Mouse (Mus musculus) forebrain, embryonic 12.5 days (tissue): ENCODE measurements at regions not wholly inside any gene's neighbourhood (a gene's known extent, or its start where the extent isn't known, plus 50 kb on each side); places are given as distances from the start of the nearest gene placed in this dataset.
"Not testable (repeated sequence)": the region's sequence is repeated elsewhere in the genome, so short reads cannot be mapped to it uniquely, and the experiment has no call there.

Experiments
- ATAC-seq: fragments of 200-750 bp; cut with Nextera tagmentation; 2 replicates; pipeline ENCODE4 v1.8.0; 2017; ENCODE audit warnings: moderate TSS enrichment; ENCODE audit not compliant: low FRiP score
- H3K27ac ChIP-seq: fragments of 300-500 bp; sonication (generic); 2 replicates; pipeline ENCODE4 v1.5.1; 2016; ENCODE audit warnings: mild to moderate bottlenecking
- H3K27me3 ChIP-seq: fragments of 300-500 bp; sonication (generic); 2 replicates; pipeline ENCODE4 v1.6.1; 2016; ENCODE audit warnings: mild to moderate bottlenecking
- H3K36me3 ChIP-seq: fragments of 300-500 bp; sonication (generic); replicated peaks from 2 replicates; pipeline ENCODE4 v1.6.1; 2016; ENCODE audit warnings: mild to moderate bottlenecking
- H3K4me1 ChIP-seq: fragments of 300-500 bp; sonication (generic); 2 replicates; pipeline ENCODE4 v1.6.1; 2016
- H3K4me2 ChIP-seq: fragments of 300-500 bp; sonication (generic); 2 replicates; pipeline ENCODE4 v1.6.1; 2016; ENCODE audit warnings: mild to moderate bottlenecking, moderate library complexity
- H3K4me3 ChIP-seq: fragments of 300-500 bp; sonication (generic); replicated peaks from 2 replicates; pipeline ENCODE4 v1.5.1; 2016; ENCODE audit warnings: mild to moderate bottlenecking
- H3K9ac ChIP-seq: fragments of 300-500 bp; sonication (generic); 2 replicates; pipeline ENCODE4 v1.6.1; 2016; ENCODE audit warnings: mild to moderate bottlenecking
- H3K9me3 ChIP-seq: fragments of 300-500 bp; sonication (generic); 2 replicates; pipeline ENCODE4 v1.6.1; 2016
- WGBS: fragments of 180-500 bp; shearing (Covaris S2); methylation state at CpG from one replicate; pipeline ENCODE4 v1.1.7; 2016; 5-methylcytosine and 5-hydroxymethylcytosine counted together

DNA sequence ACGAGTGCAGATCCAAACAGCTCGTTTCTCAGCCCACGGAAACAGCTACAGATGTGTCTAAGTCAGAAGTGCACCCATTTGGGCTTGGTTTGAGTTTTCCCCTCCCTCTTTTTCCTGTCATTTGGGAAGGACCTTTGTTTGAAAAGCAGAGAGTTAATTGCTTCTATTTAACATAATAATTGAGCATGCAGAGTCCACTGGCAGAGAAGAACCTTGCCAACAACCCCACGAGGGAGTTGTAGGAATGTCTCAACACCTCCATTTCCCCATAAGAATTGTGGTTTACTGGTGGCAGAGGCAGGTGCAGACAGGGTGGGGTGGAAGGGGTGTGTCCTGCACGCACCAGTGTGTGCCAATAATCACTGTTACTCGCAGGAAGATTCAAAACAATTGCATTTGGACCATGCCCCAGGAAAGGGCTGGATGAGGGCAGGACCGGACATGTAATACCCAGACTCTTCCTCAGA, 126.3 kb downstream of the Tas2r134 start:
- H3K27me3 ChIP-seq, result no peaks in the 10 kb centered on the region
- H3K27ac ChIP-seq, result peak overlapping the region; percentile 69
- H3K4me2 ChIP-seq, result peak overlapping the region; percentile 24
- H3K9me3 ChIP-seq, result no peaks in the 10 kb centered on the region
- H3K4me3 ChIP-seq, result no peak overlapping the region
- peak; percentile 82 for ATAC-seq
- H3K4me1 ChIP-seq, result peaks cover 18% of the 10 kb centered on the region
- no peaks in the 10 kb centered on the region for H3K36me3 ChIP-seq
- no peak overlapping the region for H3K9ac ChIP-seq
- 28% methylated on average over 7 of the region's 7 CpGs for WGBS

- no peak overlapping the region for H3K27ac ChIP-seq
- no peak for ATAC-seq
- peaks cover 18% of the 10 kb centered on the region for H3K4me1 ChIP-seq
- H3K9me3 ChIP-seq, result no peaks in the 10 kb centered on the region
- no peak overlapping the region for H3K9ac ChIP-seq
- H3K4me3 ChIP-seq, result no peak overlapping the region
- no peaks in the 10 kb centered on the region for H3K36me3 ChIP-seq
- no peaks in the 10 kb centered on the region for H3K27me3 ChIP-seq
- H3K4me2 ChIP-seq, result no peak overlapping the region
- WGBS, result 93% methylated on average over 1 of the region's 1 CpGs
Measured at GRCm38 (mm10) chr2:51757361-51757760, 130.1 kb downstream of the Tas2r134 start.

DNA sequence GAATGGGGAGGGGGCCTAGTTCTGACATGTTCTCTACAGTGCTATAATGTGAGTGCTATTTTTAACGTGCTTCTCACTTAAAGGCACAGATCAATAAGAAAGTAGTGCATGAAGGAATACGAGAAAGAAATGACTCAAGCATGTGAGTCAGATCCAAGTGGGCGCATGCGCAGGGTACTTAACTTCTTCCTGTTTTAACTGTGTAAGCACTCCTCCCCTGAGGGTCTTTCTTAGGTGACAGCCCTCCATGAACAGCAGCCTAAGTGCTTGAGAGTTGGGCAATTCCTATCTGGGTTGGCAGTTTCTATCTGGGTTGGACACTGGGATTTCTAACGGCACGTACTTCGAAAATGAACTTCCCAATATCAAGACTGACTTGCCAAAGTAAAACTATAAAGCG, 130.8 kb downstream of the Tas2r134 start:
- H3K9ac ChIP-seq, result no peak overlapping the region
- H3K9me3 ChIP-seq, result no peaks in the 10 kb centered on the region
- no peak overlapping the region for H3K27ac ChIP-seq
- H3K36me3 ChIP-seq, result no peaks in the 10 kb centered on the region
- H3K4me3 ChIP-seq, result no peak overlapping the region
- H3K27me3 ChIP-seq, result no peaks in the 10 kb centered on the region
- no peak for ATAC-seq
- 89% methylated on average over 8 of the region's 8 CpGs for WGBS
- H3K4me1 ChIP-seq, result peaks cover 10% of the 10 kb centered on the region
- no peak overlapping the region for H3K4me2 ChIP-seq

DNA sequence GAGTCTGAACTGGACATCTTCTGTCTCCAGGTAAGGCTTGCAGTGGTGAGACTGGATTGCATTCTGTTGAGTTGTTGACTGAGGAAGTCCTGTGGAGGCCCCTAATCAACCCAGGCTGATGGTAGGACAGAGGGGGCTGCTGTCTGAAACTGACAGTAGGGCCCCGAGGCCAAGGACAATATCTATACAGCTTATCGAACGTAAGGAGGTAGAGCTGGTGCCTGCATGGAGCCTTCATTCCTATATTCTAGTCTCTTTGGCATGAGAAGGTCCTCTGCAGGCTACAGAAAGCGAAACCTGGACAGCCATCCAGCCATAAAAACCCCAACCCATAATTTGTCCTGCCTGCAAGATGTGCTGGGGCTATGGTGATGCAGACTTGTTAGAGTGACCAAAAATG, 135.6 kb downstream of the Tas2r134 start:
- H3K36me3 ChIP-seq, result no peaks in the 10 kb centered on the region
- WGBS, result 92% methylated on average over 4 of the region's 4 CpGs
- no peak overlapping the region for H3K4me2 ChIP-seq
- H3K27me3 ChIP-seq, result no peaks in the 10 kb centered on the region
- H3K4me1 ChIP-seq, result peaks cover 4% of the 10 kb centered on the region; the same call in 1 of the 2 replicates
- H3K4me3 ChIP-seq, result no peak overlapping the region
- H3K9ac ChIP-seq, result no peak overlapping the region
- no peaks in the 10 kb centered on the region for H3K9me3 ChIP-seq
- H3K27ac ChIP-seq, result no peak overlapping the region
- ATAC-seq, result no peak

- ATAC-seq, result no peak
- 64% methylated on average over 4 of the region's 4 CpGs for WGBS
- H3K36me3 ChIP-seq, result no peaks in the 10 kb centered on the region
- no peak overlapping the region for H3K4me2 ChIP-seq
- no peak overlapping the region for H3K4me3 ChIP-seq
- H3K4me1 ChIP-seq, result peaks cover 14% of the 10 kb centered on the region
- H3K9me3 ChIP-seq, result no peaks in the 10 kb centered on the region
- no peaks in the 10 kb centered on the region for H3K27me3 ChIP-seq
- no peak overlapping the region for H3K27ac ChIP-seq
- no peak overlapping the region for H3K9ac ChIP-seq
Measured at GRCm38 (mm10) chr2:51767507-51768135, 140.3 kb downstream of the Tas2r134 start.

- ATAC-seq, result peak; percentile 64; the same call in 1 of the 2 replicates
- WGBS, result 59% methylated on average over 12 of the region's 12 CpGs
Measured at GRCm38 (mm10) chr2:51768298-51769271, 141.3 kb downstream of the Tas2r134 start.

DNA sequence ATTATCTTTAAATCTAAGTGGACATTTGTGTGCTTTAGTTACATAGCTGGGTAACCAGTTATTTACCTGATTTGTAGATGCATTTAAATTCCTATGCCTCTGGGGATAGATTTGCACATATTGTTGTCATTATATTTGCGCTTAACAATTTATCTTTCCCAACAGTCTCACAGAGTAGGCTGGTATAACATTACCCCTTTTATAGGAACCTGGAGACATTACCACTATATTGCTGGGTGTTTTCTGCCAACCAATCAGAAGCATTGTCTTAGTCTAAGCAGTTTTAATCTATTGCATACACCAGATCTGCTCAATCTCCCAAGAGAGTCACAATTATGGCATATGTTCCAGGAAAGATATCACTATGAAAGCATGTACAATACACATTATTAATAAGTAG, 149.8 kb downstream of the Rbm43 start:
- 92% methylated on average over 1 of the region's 1 CpGs for WGBS
- no peaks in the 10 kb centered on the region for H3K4me1 ChIP-seq
- no peak overlapping the region for H3K27ac ChIP-seq
- no peak overlapping the region for H3K4me3 ChIP-seq
- H3K9me3 ChIP-seq, result no peaks in the 10 kb centered on the region
- no peaks in the 10 kb centered on the region for H3K27me3 ChIP-seq
- H3K36me3 ChIP-seq, result no peaks in the 10 kb centered on the region
- H3K4me2 ChIP-seq, result no peak overlapping the region
- no peak for ATAC-seq
- H3K9ac ChIP-seq, result no peak overlapping the region

More at GRCm38 (mm10) chr2:51768298-51769271, 141.3 kb downstream of the Tas2r134 start:
- Histone ChIP-seq H3K9ac (no peak overlapping the region), H3K36me3 (no peaks in the 10 kb centered on the region), H3K27ac (peak overlapping the region; percentile 50; the same call in 1 of the 2 replicates), H3K4me1 (peaks cover 14% of the 10 kb centered on the region), H3K27me3 (no peaks in the 10 kb centered on the region), H3K9me3 (no peaks in the 10 kb centered on the region), H3K4me3 (no peak overlapping the region), H3K4me2 (no peak overlapping the region)

DNA sequence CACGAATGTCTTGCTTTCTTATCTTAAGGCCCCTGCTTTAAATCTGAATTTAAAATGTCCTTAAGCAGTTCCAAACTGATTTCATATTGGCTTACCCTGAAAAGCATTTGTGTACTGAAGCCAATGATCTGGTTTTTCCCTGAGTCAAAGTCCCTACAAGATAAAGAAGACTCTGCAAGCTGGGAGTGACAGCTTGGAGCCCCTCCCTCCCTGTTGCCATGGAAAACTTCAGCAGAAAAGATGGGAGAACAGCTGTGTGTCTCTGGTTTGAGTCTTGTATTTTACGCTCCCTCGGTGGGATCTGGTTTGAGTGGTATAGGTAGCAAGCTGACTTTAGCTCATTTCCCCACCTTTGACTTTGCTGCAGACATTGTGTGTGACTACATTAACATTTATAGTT, 146.1 kb downstream of the Rbm43 start:
- no peak for ATAC-seq
- no peak overlapping the region for H3K9ac ChIP-seq

DNA sequence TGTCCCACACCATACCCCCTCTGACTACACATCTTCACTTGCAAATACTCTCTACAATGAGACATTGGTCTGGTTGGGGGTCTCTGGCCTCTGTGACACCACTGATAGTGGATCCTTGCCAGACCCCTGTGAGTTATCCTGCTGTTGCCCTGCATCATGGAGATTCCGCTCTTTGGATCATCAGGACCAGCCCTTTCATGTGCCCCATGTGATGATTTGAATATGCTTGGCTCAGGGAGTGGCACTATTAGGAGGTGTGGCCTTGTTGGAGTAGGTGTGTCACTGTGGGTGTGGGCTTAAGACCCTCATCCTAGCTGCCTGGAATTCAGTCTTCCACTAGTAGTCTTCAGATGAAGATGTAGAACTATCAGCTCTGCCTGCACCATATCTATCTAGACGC, 141.7 kb downstream of the Rbm43 start:
- H3K27me3 ChIP-seq, H3K9me3 ChIP-seq, H3K9ac ChIP-seq, H3K4me2 ChIP-seq, H3K27ac ChIP-seq, H3K4me3 ChIP-seq, H3K36me3 ChIP-seq, H3K4me1 ChIP-seq, ATAC-seq: not testable (repeated sequence)
- 86% methylated on average over 2 of the region's 2 CpGs for WGBS

More for the DNA sequence above, 146.1 kb downstream of the Rbm43 start:
- no peaks in the 10 kb centered on the region for H3K9me3 ChIP-seq
- H3K36me3 ChIP-seq, result no peaks in the 10 kb centered on the region
- H3K27ac ChIP-seq, result no peak overlapping the region
- H3K4me2 ChIP-seq, result no peak overlapping the region
- WGBS, result 76% methylated on average over 3 of the region's 3 CpGs
- H3K4me3 ChIP-seq, result no peak overlapping the region
- no peaks in the 10 kb centered on the region for H3K27me3 ChIP-seq
- H3K4me1 ChIP-seq, result no peaks in the 10 kb centered on the region

DNA sequence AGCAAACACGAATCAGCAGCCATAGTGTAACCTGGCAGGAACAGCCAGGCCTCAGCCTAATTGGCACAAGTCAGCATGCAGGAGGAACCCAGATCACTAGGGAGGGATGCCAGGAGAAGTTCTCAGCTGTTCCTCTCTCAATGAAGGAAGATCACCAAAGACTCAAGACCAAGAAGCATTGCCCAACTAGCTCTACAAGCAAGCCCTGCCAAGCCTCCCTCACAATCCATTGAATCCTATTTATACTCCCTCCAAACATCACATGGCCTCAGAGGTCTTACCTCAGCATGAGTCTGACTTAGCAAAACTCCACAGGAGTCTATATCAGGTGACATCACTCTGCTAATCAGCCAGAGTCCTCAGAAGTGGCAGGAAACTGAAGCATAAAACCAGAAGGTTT, 135.1 kb downstream of the Rbm43 start:
- Histone ChIP-seq H3K27me3 (no peaks in the 10 kb centered on the region), H3K27ac (no peak overlapping the region), H3K4me1 (no peaks in the 10 kb centered on the region), H3K9ac (no peak overlapping the region), H3K36me3 (no peaks in the 10 kb centered on the region), H3K4me3 (no peak overlapping the region), H3K9me3 (no peaks in the 10 kb centered on the region), H3K4me2 (no peak overlapping the region)
- 80% methylated on average over 1 of the region's 1 CpGs for WGBS
- ATAC-seq, result no peak

DNA sequence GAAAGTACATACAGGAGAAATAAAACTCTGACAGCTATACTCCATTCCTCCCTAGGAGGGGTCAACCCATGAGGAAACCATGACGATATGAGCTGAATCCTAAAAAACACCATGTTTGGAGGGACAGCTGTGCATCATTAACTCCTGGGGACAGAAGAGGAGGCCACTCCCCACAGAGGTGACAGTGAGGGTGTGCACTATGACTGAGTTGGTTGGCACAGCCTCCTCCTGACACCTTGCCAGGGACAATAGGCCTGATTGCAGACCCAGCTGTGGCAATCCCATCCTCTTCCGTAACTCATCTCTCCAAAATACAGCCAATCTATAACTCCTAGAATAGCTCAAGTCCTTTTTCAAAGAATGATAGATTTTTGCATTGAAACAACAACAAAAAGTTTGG, 112.0 kb downstream of the Rbm43 start:
- Histone ChIP-seq H3K36me3 (no peaks in the 10 kb centered on the region), H3K4me1 (no peaks in the 10 kb centered on the region), H3K4me2 (no peak overlapping the region), H3K9me3 (no peaks in the 10 kb centered on the region), H3K9ac (no peak overlapping the region), H3K27me3 (no peaks in the 10 kb centered on the region), H3K27ac (no peak overlapping the region), H3K4me3 (no peak overlapping the region)
- ATAC-seq, result no peak
- 82% methylated on average over 2 of the region's 2 CpGs for WGBS

DNA sequence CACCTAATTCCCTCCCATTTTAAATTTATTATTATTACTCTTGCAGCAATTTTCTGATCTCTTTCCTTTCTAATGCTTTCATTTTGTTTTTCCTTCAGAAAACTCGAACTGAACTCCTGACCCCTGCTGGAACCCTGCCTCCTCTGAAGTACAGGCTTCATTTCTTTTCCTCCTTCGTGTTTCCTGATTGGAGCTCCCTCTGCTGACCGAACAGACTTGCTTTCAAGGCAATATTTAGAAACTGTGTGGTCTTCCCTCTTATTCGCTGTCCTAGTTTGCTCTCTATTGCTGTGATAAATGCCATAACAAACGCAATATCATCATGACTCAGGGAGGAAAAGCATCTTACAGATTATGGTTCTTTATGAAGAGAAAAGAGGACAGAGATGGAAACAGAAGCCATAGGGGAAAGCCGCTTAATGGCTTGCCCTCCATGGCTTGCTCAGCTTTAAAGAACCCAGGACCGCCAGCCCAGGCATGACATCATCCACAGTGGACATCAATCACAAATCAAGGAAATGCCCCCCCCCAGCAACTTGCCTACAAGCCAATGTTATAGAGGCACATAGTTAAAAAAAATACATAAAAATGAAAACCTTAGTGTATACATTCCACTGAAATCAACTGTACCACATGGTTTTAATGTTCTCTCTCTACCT, 104.5 kb downstream of the Rbm43 start:
- Histone ChIP-seq H3K4me2 (no peak overlapping the region), H3K27me3 (no peaks in the 10 kb centered on the region)
- WGBS, result 42% methylated on average over 7 of the region's 7 CpGs

More for the DNA sequence above, 104.5 kb downstream of the Rbm43 start:
- no peak overlapping the region for H3K27ac ChIP-seq
- ATAC-seq, result peak; percentile 41; the same call in 1 of the 2 replicates
- no peaks in the 10 kb centered on the region for H3K9me3 ChIP-seq
- H3K36me3 ChIP-seq, result no peaks in the 10 kb centered on the region
- no peak overlapping the region for H3K9ac ChIP-seq
- H3K4me3 ChIP-seq, result no peak overlapping the region
- peaks cover 13% of the 10 kb centered on the region for H3K4me1 ChIP-seq
